Mouse (Mus musculus) kidney, postnatal 0 days (tissue): ENCODE measurements around the gene Itga9. TPM values are rescaled to one million over a fixed set of nuclear protein-coding genes. Genes with fewer than 3 reads are reported as not detected.

Experiments used
- ATAC-seq: fragments of 200-750 bp; cut with Nextera tagmentation; replicated peaks from 2 replicates; pipeline ENCODE4 v1.8.0; 2017; ENCODE audit warnings: low read depth, moderate number of reproducible peaks, moderate TSS enrichment, moderate library complexity; ENCODE audit not compliant: low FRiP score
- DNase-seq: peaks from one replicate; pipeline ENCODE4 v3.0.0-alpha.2; 2016; ENCODE audit warnings: low spot score
- H3K27ac ChIP-seq: fragments of 300-500 bp; sonication (generic); 2 replicates; pipeline ENCODE4 v1.5.1; 2014; ENCODE audit warnings: mild to moderate bottlenecking
- H3K27me3 ChIP-seq: fragments of 300-500 bp; sonication (generic); 2 replicates; pipeline ENCODE4 v1.6.1; 2014; ENCODE audit warnings: low read length, mixed read lengths; ENCODE audit not compliant: insufficient read depth
- H3K36me3 ChIP-seq: fragments of 300-500 bp; sonication (generic); 2 replicates; pipeline ENCODE4 v1.6.1; 2014; ENCODE audit warnings: low read length, mixed read lengths; ENCODE audit not compliant: insufficient read depth
- H3K4me1 ChIP-seq: fragments of 300-500 bp; sonication (generic); replicated peaks from 2 replicates; pipeline ENCODE4 v1.6.1; 2014; ENCODE audit warnings: antibody characterized with exemption, low read length, mixed read lengths; ENCODE audit not compliant: insufficient read depth
- H3K4me2 ChIP-seq: fragments of 300-500 bp; sonication (generic); 2 replicates; pipeline ENCODE4 v1.6.1; 2014; ENCODE audit warnings: mild to moderate bottlenecking, low read length, moderate library complexity, mixed read lengths
- H3K4me3 ChIP-seq: fragments of 300-500 bp; sonication (generic); replicated peaks from 2 replicates; pipeline ENCODE4 v1.5.1; 2014; ENCODE audit warnings: low read depth, low read length
- H3K9ac ChIP-seq: fragments of 300-500 bp; sonication (generic); 2 replicates; pipeline ENCODE4 v1.6.1; 2014; ENCODE audit warnings: low read depth, low read length
- H3K9me3 ChIP-seq: fragments of 300-500 bp; sonication (generic); replicated peaks from 2 replicates; pipeline ENCODE4 v1.6.1; 2016; ENCODE audit warnings: low read length, inconsistent platforms, mixed read lengths
- CTCF ChIP-seq: IDR thresholded peaks from 2 replicates; pipeline ENCODE4 v1.5.1; 2016; ENCODE audit warnings: antibody characterized with exemption, low read depth, mild to moderate bottlenecking, moderate library complexity
- WGBS: fragments of 180-500 bp; shearing (Covaris S2); extraction: QIAGEN DNeasy Blood & Tissue Kit; methylation state at CpG from one replicate; pipeline ENCODE4 v1.1.7; 2014; 5-methylcytosine and 5-hydroxymethylcytosine counted together
- polyA plus RNA-seq: library from polyadenylated mRNA; unstranded; fragments of >200 nt; fragmentation: Nextera tagmentation; extraction: Ambion mirVana; gene quantifications from 2 replicates; pipeline ENCODE4 v1.2.1, GENCODE M21; 2015

The Itga9 gene
- polyA plus RNA-seq, 1 experiment from 2014 or later, result 23.2 TPM

DNA sequence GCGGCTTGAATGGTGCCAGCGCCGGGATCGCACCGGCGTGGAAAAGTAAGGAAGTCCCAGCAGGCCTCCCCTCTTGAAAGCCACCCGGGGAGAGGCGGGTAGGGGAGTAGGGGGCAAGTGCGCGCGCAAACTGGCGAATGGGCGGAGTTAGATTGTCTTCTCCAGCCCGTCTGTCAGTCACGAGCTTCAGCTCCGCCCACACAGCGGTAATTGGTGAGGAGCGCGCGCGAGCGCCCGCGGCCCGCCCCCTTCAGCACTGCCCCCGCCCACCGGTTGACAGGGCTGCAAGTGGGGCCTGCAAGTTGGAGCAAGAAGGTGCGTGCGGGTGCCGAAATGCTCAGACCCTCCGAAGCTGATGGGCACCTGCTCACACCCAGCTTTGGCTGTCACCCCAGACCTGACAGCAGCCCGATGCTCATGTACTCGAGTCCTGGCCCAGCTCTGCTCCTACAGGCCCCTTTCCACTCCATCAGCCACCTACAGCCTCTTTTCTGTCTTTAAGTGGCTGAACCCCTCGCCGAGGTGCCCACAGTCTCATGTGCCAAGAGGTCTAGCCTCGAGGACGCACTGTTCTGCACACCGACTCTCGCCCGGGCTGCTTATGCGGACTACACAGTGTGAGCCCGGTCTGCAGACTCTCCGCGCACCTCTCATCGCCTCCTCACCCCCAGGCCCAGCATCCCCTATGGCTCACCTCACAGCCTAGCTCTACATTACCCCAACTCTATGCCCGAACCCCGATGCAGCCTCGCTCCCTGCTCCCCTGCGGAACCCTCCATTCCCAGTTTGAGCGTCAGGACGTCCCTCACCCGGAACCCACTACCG is 319.0 kb downstream of the Itga9 start:
- peak overlapping the region; percentile 91 for H3K27ac ChIP-seq
- peak; percentile 85 for ATAC-seq
- DNase-seq, result peak; percentile 98

DNA sequence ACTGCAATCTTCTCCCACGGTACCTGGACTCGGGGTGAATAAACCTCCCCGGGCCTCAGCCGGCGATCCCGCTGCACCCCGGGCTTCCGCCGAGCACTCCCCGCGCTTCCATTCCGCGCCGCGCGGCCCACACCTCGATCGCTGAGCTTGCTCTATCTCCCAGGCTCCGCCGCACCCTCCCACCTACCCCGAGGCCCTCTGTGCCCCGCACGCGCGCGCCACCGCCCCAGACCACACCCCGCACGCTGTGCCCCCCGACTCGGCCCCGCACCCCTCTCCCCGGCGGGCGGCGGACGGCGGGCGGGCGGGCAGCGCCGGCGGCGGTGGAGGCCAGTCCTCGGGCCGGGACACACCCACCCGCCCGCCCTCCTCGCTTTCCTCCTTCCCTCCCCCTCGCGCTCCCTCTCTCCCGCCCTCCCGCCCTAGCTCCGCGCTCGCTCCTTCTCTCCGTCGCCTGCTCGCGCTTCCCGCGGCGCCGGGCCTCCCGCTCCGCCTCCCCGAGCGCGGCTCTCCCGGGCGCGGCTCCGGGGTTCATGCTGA is 319.7 kb downstream of the Itga9 start, which contains the start of gene Ctdspl:
Ctdspl (plus strand) TSS at position 343 of the 540 bp plus-strand sequence.
- DNase-seq, result peak; percentile 78
- no peaks in the 10 kb centered on the region for H3K9me3 ChIP-seq
- peak within 1 kb of the TSS; percentile 92 for H3K4me2 ChIP-seq
- H3K27ac ChIP-seq, result peak within 1 kb of the TSS; percentile 91
- peaks cover 32% of the 10 kb centered on the region for H3K4me1 ChIP-seq
- under 1% methylated on average over 50 of the region's 73 CpGs for WGBS
- peak; percentile 12 for ATAC-seq
- peak within 1 kb of the TSS; percentile 88 for H3K4me3 ChIP-seq
- no peak for TF ChIP-seq CTCF
- peak within 1 kb of the TSS; percentile 90 for H3K9ac ChIP-seq
- H3K27me3 ChIP-seq, result no peaks in the 10 kb centered on the region
- H3K36me3 ChIP-seq, result no peaks in the 10 kb centered on the region

More for the DNA sequence above, 319.0 kb downstream of the Itga9 start:
- WGBS, result under 1% methylated on average over 53 of the region's 53 CpGs
- H3K4me2 ChIP-seq, result peak overlapping the region; percentile 92
- no peaks in the 10 kb centered on the region for H3K9me3 ChIP-seq
- no peaks in the 10 kb centered on the region for H3K27me3 ChIP-seq
- H3K36me3 ChIP-seq, result no peaks in the 10 kb centered on the region
- H3K4me3 ChIP-seq, result peak overlapping the region; percentile 88
- peak overlapping the region; percentile 90 for H3K9ac ChIP-seq
- peaks cover 27% of the 10 kb centered on the region for H3K4me1 ChIP-seq
- TF ChIP-seq CTCF, result no peak

DNA sequence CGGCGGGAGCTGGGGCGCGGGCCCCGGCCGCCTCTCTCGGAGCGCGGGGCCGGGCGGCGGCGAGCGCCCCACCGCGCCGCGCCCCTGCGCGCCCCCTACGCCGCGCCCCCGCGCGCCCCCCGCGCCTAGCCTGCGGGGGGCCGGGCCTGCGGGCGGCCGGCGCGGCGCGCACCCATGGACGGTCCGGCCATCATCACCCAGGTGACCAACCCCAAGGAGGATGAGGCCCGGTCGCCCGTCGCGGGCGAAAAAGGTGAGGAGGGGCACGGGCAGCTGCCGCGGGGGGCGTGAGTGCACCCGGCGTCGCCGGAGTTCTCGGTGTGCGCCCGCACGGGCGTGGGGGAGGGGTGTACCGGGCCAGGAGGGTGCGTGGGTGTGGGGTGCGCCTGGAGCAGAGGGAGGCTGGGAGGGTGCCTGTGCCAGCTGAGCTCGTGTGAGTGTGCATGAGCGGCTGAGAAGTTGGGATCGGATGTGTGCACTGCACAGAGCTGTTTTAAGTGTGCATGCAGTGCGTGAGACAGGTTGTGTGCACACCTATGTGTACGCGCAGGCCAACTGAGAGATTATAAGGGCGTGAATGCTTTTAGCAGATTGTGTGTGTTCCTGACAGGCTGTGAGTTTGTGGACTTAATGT is 320.3 kb downstream of the Itga9 start:
- peak; percentile 11 for ATAC-seq
- Histone ChIP-seq H3K9ac (peak overlapping the region; percentile 90), H3K4me2 (peak overlapping the region; percentile 92), H3K27ac (peak overlapping the region; percentile 91), H3K36me3 (no peaks in the 10 kb centered on the region), H3K9me3 (no peaks in the 10 kb centered on the region), H3K4me3 (peak overlapping the region; percentile 88), H3K27me3 (no peaks in the 10 kb centered on the region), H3K4me1 (peaks cover 32% of the 10 kb centered on the region)
- under 1% methylated on average over 63 of the region's 68 CpGs for WGBS
- DNase-seq, result no peak
- TF ChIP-seq CTCF, result no peak

DNA sequence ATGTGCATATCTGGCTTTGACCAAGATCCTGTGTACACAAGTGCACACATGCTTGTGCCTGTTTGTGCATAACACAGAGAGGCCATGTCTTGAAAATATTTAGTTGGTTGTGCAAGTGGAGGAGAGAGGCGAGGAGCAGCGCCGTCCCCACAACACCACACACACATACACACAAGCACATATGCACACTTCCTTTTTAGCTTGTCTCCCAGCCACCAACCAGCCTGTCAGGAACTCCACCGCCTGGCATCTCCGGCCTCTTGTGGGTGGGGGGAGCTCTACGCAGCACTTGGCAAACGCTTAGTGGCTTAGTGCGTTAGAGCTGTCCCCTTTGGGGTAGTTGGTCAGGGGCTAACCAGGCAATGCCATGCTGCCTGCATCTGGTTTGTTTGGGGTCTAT is 321.0 kb downstream of the Itga9 start:
- Histone ChIP-seq H3K4me2 (peak overlapping the region; percentile 92), H3K36me3 (no peaks in the 10 kb centered on the region), H3K9ac (peak overlapping the region; percentile 90), H3K4me1 (peaks cover 32% of the 10 kb centered on the region), H3K4me3 (peak overlapping the region; percentile 88), H3K27ac (peak overlapping the region; percentile 91), H3K9me3 (no peaks in the 10 kb centered on the region), H3K27me3 (no peaks in the 10 kb centered on the region)
- 20% methylated on average over 8 of the region's 8 CpGs for WGBS
- no peak for TF ChIP-seq CTCF
- ATAC-seq (no peak), DNase-seq (no peak)

DNA sequence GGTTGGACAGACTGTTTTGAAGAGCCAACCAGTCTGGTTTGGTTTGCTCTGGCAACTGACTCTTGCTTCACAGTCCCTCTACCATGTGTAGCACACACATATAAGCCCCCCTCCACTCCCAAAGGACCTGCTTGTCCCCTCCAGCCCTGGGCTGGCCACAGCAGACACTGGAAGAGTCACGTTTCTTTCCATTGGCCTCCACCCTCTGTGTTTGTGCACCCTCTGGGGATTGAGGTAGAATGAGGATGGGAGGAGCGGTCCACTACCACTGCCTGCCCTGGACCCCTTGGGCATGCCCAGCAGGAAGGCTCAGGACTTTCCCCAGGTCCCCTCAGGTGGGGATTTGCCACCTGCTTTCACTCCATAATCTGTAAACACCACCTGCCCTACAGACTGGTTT is 321.5 kb downstream of the Itga9 start:
- Histone ChIP-seq H3K27me3 (no peaks in the 10 kb centered on the region), H3K9ac (peak overlapping the region; percentile 90), H3K4me1 (peaks cover 32% of the 10 kb centered on the region), H3K36me3 (no peaks in the 10 kb centered on the region), H3K4me2 (peak overlapping the region; percentile 92), H3K27ac (peak overlapping the region; percentile 91), H3K9me3 (no peaks in the 10 kb centered on the region), H3K4me3 (peak overlapping the region; percentile 88)
- no peak for ATAC-seq
- TF ChIP-seq CTCF, result no peak
- DNase-seq, result no peak
- 41% methylated on average over 2 of the region's 2 CpGs for WGBS

DNA sequence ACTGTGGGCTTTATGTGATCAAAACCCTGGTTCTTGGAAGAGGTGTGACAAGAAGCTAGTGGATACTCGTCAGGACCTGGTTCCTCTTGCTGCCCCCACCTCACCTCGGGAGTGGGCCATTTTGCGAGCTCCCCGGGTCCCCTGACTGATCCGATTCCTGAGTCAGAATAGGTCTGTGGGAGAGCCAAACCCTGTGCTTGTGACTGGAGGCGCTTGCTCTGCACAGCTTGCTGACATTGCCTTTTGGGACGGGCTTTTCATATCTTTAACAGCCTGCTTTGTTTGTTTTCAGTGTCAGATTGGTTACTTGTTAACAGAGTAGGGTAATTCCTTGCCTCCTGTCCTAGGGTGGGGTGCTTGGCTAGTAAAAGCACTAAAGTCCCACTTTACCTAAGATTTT is 322.2 kb downstream of the Itga9 start:
- peak overlapping the region; percentile 91 for H3K27ac ChIP-seq
- H3K36me3 ChIP-seq, result no peaks in the 10 kb centered on the region
- peak overlapping the region; percentile 92 for H3K4me2 ChIP-seq
- H3K4me1 ChIP-seq, result peaks cover 32% of the 10 kb centered on the region
- ATAC-seq (no peak), DNase-seq (no peak)
- no peak for TF ChIP-seq CTCF
- 32% methylated on average over 7 of the region's 7 CpGs for WGBS
- H3K9me3 ChIP-seq, result no peaks in the 10 kb centered on the region
- peak overlapping the region; percentile 40; the same call in 1 of the 2 replicates for H3K9ac ChIP-seq
- H3K4me3 ChIP-seq, result no peak overlapping the region
- no peaks in the 10 kb centered on the region for H3K27me3 ChIP-seq
